Mouse (Mus musculus) adrenal gland, postnatal 14 days (tissue): ENCODE measurements around the gene Tgfb1. TPM values are rescaled to one million over a fixed set of nuclear protein-coding genes. Genes with fewer than 3 reads are reported as not detected.
A peak's percentile ranks its signal among the peaks of the same experiment; 100 is the strongest.

Experiments used
- DNase-seq: peaks from one replicate; pipeline ENCODE4 v3.0.0; 2021; ENCODE audit warnings: mixed read lengths
- total RNA-seq: library from RNA; stranded (reverse); gene quantifications from 2 replicates; pipeline ENCODE4 v1.2.3, GENCODE M21; 2021

Gene Tgfb1
- total RNA-seq, 1 experiment from 2014 or later, result 52.7 TPM

GRCm38 (mm10) chr7:25675405-25675804 lies 11.4 kb upstream of the Tgfb1 start:
- no peak for DNase-seq

DNA sequence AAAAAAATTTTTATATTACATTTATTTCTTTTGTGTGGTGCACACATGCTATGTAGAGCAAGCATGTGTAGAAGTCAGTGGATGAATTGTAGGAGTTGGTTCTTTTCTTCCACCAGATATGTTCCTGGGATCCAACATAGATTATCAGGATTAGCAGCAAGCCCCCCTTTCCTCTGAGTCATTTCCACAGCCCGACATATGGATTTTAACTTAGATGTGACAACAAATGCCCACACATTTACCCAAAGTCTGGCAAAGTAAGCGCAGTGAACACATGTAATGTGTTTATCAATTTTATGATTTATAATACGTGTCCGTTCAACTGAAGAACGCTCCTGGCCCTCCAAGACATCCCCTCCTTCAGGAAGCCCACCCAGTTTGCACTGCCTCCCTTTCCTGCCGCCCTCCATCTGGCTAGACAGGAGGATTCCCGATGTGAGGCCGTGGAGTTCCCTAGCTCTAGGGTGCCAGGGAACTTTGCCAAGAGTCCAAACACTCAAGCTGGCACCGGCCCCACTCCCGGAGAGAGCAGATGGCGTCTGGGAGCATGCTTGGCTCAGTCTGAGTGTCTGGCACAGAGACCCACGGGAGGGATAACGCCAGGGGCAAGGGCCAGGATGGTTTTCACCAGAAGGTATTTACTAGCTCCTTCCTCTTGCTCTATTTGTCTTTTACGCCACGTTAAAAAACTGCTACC lies 10.6 kb upstream of the Tgfb1 start:
- peak; percentile 86 for DNase-seq

GRCm38 (mm10) chr7:25677013-25677412 lies 9.8 kb upstream of the Tgfb1 start:
- DNase-seq, result no peak

DNA sequence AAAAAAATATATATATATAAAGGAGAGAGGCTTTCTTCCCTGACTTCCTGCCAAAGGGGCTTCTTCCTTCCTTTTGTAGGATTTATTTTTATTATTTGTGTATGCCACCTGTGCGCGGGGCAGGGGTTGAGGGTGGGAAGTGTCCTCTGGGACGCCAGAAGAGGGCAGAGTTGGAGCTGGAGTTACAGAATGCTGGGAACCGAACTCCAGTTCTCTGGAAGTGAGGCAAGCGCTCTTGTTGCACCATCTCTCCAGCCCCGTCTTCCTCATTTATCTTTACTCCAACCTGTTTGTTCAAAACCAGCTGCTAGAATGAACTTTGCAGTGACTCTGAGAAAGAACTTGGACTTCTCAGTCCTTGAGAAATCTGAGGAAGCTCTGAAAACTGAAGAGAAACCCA lies 6.8 kb upstream of the Tgfb1 start:
- DNase-seq, result no peak

- peak; percentile 98 for DNase-seq
Measured at GRCm38 (mm10) chr7:25680514-25681258, 6.1 kb upstream of the Tgfb1 start, which contains the start of gene B9d2. Gene B9d2 (plus strand): TSS chr7:25680780.

DNA sequence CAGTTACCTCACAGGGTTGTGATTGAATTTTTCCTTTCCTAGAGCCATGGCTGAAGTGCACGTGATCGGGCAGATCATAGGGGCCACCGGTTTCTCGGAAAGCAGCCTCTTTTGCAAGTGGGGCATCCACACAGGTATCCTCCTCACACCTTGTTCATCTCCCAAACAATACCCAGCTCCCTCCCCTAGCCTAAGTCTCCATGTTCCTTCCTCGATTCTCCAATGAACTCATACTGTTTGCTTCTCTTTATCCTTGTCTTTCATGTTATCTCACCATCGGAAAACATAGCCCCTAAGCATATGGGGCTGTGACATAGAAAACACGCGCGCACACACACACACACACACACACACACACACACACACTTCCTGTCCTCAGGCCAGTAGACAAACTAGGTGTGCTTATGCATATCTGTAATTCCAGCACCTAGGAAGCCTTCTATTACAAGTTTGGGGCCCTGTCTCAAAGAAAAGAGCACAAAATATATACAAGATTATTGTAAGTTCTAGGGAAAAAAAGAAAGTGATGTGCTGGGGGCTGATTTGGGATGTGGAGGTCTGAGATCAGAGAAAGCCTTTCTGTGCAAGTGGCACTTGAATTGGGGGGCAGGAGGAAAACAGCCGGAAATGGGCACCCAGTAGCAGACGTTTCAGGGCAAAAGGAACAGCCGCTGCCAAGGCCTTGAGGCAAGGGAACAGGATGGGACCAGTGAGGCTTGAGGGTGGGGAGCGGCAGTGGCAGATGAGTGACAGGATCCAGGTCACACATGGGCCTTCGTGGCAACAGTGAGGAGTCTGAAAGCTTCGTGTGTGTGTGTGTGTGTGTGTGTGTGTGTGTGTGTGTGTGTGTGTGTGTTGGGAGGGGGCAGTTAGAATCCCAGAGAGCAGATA lies 5.2 kb upstream of the Tgfb1 start:
- DNase-seq, result no peak

- DNase-seq, result no peak
Measured at GRCm38 (mm10) chr7:25683474-25684180, 3.2 kb upstream of the Tgfb1 start.

DNA sequence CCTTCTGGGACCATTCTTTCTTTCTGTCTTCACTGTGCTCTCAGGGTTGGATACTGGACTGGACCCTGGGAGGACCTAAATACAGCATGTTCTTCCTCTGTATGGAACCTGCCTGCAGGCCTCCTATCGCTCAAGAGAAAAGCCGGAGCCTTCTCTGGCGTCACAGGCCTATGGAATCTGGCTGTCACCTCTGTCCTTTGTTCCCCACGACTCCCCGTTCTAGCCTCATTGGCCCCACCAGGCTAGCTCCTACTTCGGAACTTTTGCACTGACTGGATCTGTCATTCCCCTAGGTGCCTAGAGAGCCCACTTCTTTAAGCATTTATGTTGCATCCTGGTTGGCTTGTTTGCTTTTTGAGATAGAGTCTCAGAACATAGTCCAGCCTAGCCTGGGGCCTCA lies 2.1 kb upstream of the Tgfb1 start:
- DNase-seq, result no peak

GRCm38 (mm10) chr7:25685926-25686470 lies 804 bp upstream of the Tgfb1 start:
- no peak for DNase-seq

DNA sequence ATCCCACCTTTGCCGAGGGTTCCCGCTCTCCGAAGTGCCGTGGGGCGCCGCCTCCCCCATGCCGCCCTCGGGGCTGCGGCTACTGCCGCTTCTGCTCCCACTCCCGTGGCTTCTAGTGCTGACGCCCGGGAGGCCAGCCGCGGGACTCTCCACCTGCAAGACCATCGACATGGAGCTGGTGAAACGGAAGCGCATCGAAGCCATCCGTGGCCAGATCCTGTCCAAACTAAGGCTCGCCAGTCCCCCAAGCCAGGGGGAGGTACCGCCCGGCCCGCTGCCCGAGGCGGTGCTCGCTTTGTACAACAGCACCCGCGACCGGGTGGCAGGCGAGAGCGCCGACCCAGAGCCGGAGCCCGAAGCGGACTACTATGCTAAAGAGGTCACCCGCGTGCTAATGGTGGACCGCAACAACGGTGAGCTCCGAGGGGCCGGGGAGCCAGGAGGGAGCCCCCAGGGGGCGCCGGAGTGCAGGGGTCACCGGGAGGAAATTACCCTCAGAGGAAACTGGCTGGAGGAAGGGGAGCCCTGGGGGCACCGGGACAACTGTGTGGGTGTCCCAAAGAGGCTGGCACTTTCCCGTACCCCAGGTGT lies 1.1 kb downstream of the Tgfb1 start:
- DNase-seq, result peak; percentile 78

GRCm38 (mm10) chr7:25688810-25689586 lies 2.2 kb downstream of the Tgfb1 start:
- DNase-seq, result peak; percentile 88

GRCm38 (mm10) chr7:25689603-25690021 lies 2.8 kb downstream of the Tgfb1 start:
- no peak for DNase-seq

GRCm38 (mm10) chr7:25690051-25690450 lies 3.2 kb downstream of the Tgfb1 start:
- no peak for DNase-seq

- DNase-seq, result no peak
Measured at GRCm38 (mm10) chr7:25694104-25694503, 7.3 kb downstream of the Tgfb1 start.

DNA sequence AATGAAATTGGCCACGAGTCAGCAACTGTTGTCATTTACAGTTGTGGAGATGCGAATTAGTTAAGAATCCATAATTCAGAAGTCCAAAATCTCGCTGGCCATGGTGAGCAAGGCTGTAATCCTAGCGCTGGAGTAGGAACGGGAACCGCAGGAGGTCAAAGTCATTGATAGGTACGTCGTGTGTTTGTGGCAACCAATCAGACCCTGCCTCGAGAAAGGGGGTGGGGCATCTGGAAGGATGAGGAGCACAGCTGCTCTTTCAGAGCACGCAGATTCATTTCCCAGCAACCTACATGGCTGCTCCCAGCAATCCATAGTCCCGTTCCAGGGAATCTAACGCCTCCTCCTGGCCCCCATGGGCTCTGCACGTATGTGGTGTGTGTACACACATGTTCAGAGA lies 13.0 kb downstream of the Tgfb1 start:
- no peak for DNase-seq

- DNase-seq, result no peak
Measured at GRCm38 (mm10) chr7:25700732-25701131, 13.9 kb downstream of the Tgfb1 start.

- no peak for DNase-seq
Measured at GRCm38 (mm10) chr7:25702350-25702749, 15.5 kb downstream of the Tgfb1 start.

- DNase-seq, result peak; percentile 52
Measured at GRCm38 (mm10) chr7:25703793-25704494, 17.1 kb downstream of the Tgfb1 start.

- DNase-seq, result peak; percentile 37
Measured at GRCm38 (mm10) chr7:25704716-25705364, 18.0 kb downstream of the Tgfb1 start.
